Mouse (Mus musculus): ENCODE measurements around the gene Ppp1r32.

Gene Ppp1r32

GRCm38 (mm10) chr19:10431841-10432240 is 50.9 kb downstream of the Ppp1r32 start:
- in situ Hi-C loops (cut with MboI; ENCODE audit: unreplicated experiment in 2 of 2): loop anchor here (5.0 to 10.0 kb wide), 3 partner anchors 90 to 427 kb away; partner anchors contain the start of genes Best1 (in 1 of the 2) and Rab3il1 (in 1 of the 2)

GRCm38 (mm10) chr19:10431410-10431809 is 51.3 kb downstream of the Ppp1r32 start:
- in situ Hi-C loops (cut with MboI; ENCODE audit: unreplicated experiment in 2 of 2): loop anchor here (5.0 to 10.0 kb wide), 3 partner anchors 89 to 427 kb away; partner anchors contain the start of genes Best1 (in 1 of the 2) and Rab3il1 (in 1 of the 2)

- in situ Hi-C loops (cut with MboI; ENCODE audit: unreplicated experiment in 2 of 2): no loop called here
Measured at GRCm38 (mm10) chr19:10429371-10429770, 53.4 kb downstream of the Ppp1r32 start.

- in situ Hi-C loops (cut with MboI; ENCODE audit: unreplicated experiment in 2 of 2): no loop called here
Measured at GRCm38 (mm10) chr19:10427431-10427830, 55.3 kb downstream of the Ppp1r32 start.

GRCm38 (mm10) chr19:10426793-10427192 is 55.9 kb downstream of the Ppp1r32 start:
- in situ Hi-C loops (cut with MboI; ENCODE audit: unreplicated experiment in 2 of 2): no loop called here

DNA sequence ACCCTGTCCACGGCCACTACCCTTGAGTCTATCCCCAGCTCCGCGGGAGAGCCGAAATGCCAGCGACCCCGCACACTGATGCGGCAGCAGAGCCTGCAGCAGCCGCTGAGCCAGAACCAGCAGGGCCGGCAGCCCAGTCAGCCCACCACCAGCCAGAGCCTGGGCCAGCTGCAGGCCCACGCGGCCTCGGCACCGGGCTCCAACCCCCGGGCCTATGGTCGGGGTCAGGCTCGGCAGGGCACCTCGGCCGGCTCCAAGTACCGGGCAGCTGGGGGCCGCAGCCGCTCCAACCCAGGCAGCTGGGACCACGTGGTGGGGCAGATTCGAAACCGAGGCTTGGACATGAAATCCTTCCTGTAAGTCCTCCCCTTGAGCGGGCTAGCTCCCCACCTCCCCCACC is 56.4 kb downstream of the Ppp1r32 start:
- in situ Hi-C loops (cut with MboI; ENCODE audit: unreplicated experiment in 2 of 2): no loop called here

GRCm38 (mm10) chr19:10425484-10426270 is 57.1 kb downstream of the Ppp1r32 start:
- in situ Hi-C loops (cut with MboI; ENCODE audit: unreplicated experiment in 2 of 2): no loop called here

DNA sequence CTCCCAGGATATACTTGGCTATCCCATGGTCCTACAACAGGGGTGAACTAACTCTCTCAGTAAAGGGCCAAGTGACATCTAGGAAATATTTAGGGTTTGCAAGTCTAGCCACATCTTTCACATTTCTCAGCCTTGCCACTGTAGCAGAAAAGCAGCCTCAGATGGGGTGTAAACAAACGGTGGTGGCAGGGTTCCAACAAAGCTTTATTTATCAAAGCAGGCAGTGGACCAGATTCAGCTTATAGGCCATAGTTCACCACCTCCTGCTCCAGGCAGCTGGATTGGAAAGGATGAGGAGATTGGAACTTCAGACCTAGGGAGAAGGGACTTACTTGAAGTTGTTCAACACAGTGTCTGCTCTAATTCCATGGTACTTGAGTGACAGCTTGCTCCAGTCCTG is 58.0 kb downstream of the Ppp1r32 start:
- in situ Hi-C loops (cut with MboI; ENCODE audit: unreplicated experiment in 2 of 2): no loop called here

All from v-Abl transformed pro-B cells (cell line).